ENCODE assay signal across 13 mouse cellular contexts in genomic region chr9:41834487-41835404, GRCm38 (mm10).
DNase-seq lines count a peak whose midpoint lies in the region; ATAC-seq and TF ChIP-seq lines count a peak whose summit lies in the region.
"Had no signal": no experiment of that assay in that cellular context is flagged by ENCODE, and none has a peak within 500 bp of the region (broad histone marks: within the 10 kb centered on the region; RNA-seq: fewer than 3 reads in every experiment).

No protein-coding gene starts in this region.

- peaks cover 2% of the 10 kb centered on the region; the same call in 1 of the 2 replicates for H3K4me1 ChIP-seq in embryonic fibroblast, embryonic 13.5 days (ENCODE audit: control insufficient read depth, insufficient read depth, low read length)
- H3K4me1 ChIP-seq in hindbrain, embryonic 13.5 days (replicated peaks) = peaks cover 11% of the 10 kb centered on the region
- H3K4me1 ChIP-seq in midbrain, embryonic 12.5 days = peaks cover 11% of the 10 kb centered on the region
- H3K4me1 ChIP-seq in kidney, embryonic 14.5 days (ENCODE audit: control insufficient read depth, insufficient read depth, low read length) = peaks cover 4% of the 10 kb centered on the region; the same call in 1 of the 2 replicates
- H3K4me1 ChIP-seq: heart, embryonic 10.5 days; liver, embryonic 13.5 days had no signal

- peak; percentile 61 for ATAC-seq in hindbrain, embryonic 13.5 days (ENCODE audit: low FRiP score)
- ATAC-seq in midbrain, embryonic 12.5 days (ENCODE audit: low FRiP score, low read depth) = peak; percentile 58; the same call in 1 of the 2 replicates
- ATAC-seq in kidney, embryonic 14.5 days (ENCODE audit: low FRiP score, low TSS enrichment) = no peak
- ATAC-seq: intestine, embryonic 16.5 days had no signal

- 44% methylated on average over 11 of the region's 11 CpGs for WGBS in hindbrain, embryonic 13.5 days
- WGBS in midbrain, embryonic 12.5 days = 61% methylated on average over 11 of the region's 11 CpGs
- WGBS in kidney, embryonic 14.5 days = 28% methylated on average over 11 of the region's 11 CpGs

- H3K9me3 ChIP-seq in hindbrain, embryonic 13.5 days = no peaks in the 10 kb centered on the region
- H3K9me3 ChIP-seq in midbrain, embryonic 12.5 days = peaks cover 5% of the 10 kb centered on the region; the same call in 1 of the 2 replicates
- no peaks in the 10 kb centered on the region for H3K9me3 ChIP-seq in kidney, embryonic 14.5 days (ENCODE audit: control insufficient read depth, low read length)
- H3K9me3 ChIP-seq: heart, embryonic 10.5 days; liver, embryonic 13.5 days had no signal

- no peak overlapping the region; the same call in 1 of the 2 replicates for H3K9ac ChIP-seq in hindbrain, embryonic 13.5 days
- no peak overlapping the region for H3K9ac ChIP-seq in midbrain, embryonic 12.5 days (replicated peaks)
- no peak overlapping the region for H3K9ac ChIP-seq in kidney, embryonic 14.5 days (ENCODE audit: low read depth, low read length)
- H3K9ac ChIP-seq: liver, embryonic 13.5 days had no signal

- TF ChIP-seq POLR2A in embryonic fibroblast, embryonic 13.5 days (IDR thresholded peaks at IDR 0.05; ENCODE audit: low read depth, low read length) = no peak

- no peak overlapping the region for H3K4me3 ChIP-seq in embryonic fibroblast, embryonic 13.5 days (ENCODE audit: insufficient read depth, low read length)
- no peak overlapping the region for H3K4me3 ChIP-seq in hindbrain, embryonic 13.5 days
- no peak overlapping the region for H3K4me3 ChIP-seq in midbrain, embryonic 12.5 days
- H3K4me3 ChIP-seq in kidney, embryonic 14.5 days (ENCODE audit: low read length) = no peak overlapping the region
- H3K4me3 ChIP-seq: heart, embryonic 10.5 days; liver, embryonic 13.5 days had no signal

- no peaks in the 10 kb centered on the region for H3K36me3 ChIP-seq in hindbrain, embryonic 13.5 days
- H3K36me3 ChIP-seq in midbrain, embryonic 12.5 days = no peaks in the 10 kb centered on the region
- no peaks in the 10 kb centered on the region for H3K36me3 ChIP-seq in kidney, embryonic 14.5 days (ENCODE audit: control insufficient read depth, insufficient read depth, low read length)
- H3K36me3 ChIP-seq: heart, embryonic 10.5 days; liver, embryonic 13.5 days had no signal

- peak overlapping the region; percentile 57 for H3K27ac ChIP-seq in embryonic fibroblast, embryonic 13.5 days (ENCODE audit: insufficient read depth, low read length)
- H3K27ac ChIP-seq in hindbrain, embryonic 13.5 days = peak overlapping the region; percentile 30
- peak overlapping the region; percentile 42; the same call in 1 of the 2 replicates for H3K27ac ChIP-seq in midbrain, embryonic 12.5 days (replicated peaks)
- no peak overlapping the region for H3K27ac ChIP-seq in kidney, embryonic 14.5 days (ENCODE audit: low read depth, low read length)
- H3K27ac ChIP-seq: heart, embryonic 10.5 days; liver, embryonic 13.5 days had no signal

- no peaks in the 10 kb centered on the region for H3K27me3 ChIP-seq in hindbrain, embryonic 13.5 days
- H3K27me3 ChIP-seq in midbrain, embryonic 12.5 days = no peaks in the 10 kb centered on the region
- no peaks in the 10 kb centered on the region for H3K27me3 ChIP-seq in kidney, embryonic 14.5 days (ENCODE audit: control insufficient read depth, insufficient read depth, low read length)
- H3K27me3 ChIP-seq: liver, embryonic 13.5 days had no signal

- no peak for TF ChIP-seq CTCF in embryonic fibroblast, embryonic 13.5 days (IDR thresholded peaks at IDR 0.05; ENCODE audit: borderline replicate concordance, insufficient read depth, low read length)

- no peak overlapping the region for H3K4me2 ChIP-seq in hindbrain, embryonic 13.5 days
- no peak overlapping the region for H3K4me2 ChIP-seq in midbrain, embryonic 12.5 days (replicated peaks)
- no peak overlapping the region for H3K4me2 ChIP-seq in kidney, embryonic 14.5 days (replicated peaks; ENCODE audit: low read depth, low read length)
- H3K4me2 ChIP-seq: liver, embryonic 13.5 days had no signal

- DNase-seq in embryo, embryonic 11.5 days (ENCODE audit: low read depth, low spot score) = peak; percentile 22
- DNase-seq in left cerebral cortex, adult 9 months (ENCODE audit: low spot score in 2 of 2) = no peak
- DNase-seq in urinary bladder, postnatal 36 days (ENCODE audit: low spot score in 2 of 2) = no peak
- DNase-seq: cerebellum, adult 9-10 months; liver, embryonic 13.5 days; lung, postnatal 4 days; right cerebral cortex, postnatal 25 days had no signal
